Comparison of ENCODE assay signal across 8 mouse cellular contexts in the genomic region with DNA sequence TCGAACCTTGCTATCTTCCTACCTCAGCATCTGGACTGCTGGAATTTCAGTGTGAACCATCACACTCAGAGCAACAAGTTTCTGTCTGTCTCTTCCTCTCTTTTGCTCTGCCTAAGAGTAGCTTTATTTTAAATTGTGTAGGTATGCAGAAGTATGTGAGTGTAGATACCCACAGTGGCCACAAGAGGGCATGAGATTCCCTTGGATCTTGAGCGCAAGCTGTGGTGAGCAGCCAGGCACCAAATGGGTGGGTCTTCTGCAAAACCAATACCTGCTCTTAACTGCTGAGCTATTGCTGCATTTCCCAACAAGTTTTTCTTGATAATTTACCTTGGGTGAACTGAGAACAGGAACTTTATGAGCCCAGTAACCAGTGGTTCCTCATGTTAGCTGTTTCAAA. TPM values are rescaled to one million over a fixed set of nuclear protein-coding genes. Genes with fewer than 3 reads are reported as not detected.
A peak's percentile ranks its signal among the peaks of the same experiment; 100 is the strongest.
DNase-seq lines count a peak whose midpoint lies in the region; TF ChIP-seq lines count a peak whose summit lies in the region.

No protein-coding gene starts in this region.

- H3K4me3 ChIP-seq in heart, adult 2 months = no peak overlapping the region
- no peak overlapping the region for H3K4me3 ChIP-seq in testis, adult 2 months (ENCODE audit: control insufficient read depth, low read depth, low read length)

- no peaks in the 10 kb centered on the region for H3K27me3 ChIP-seq in heart, adult 2 months (ENCODE audit: control insufficient read depth, insufficient read depth, low read length)
- no peaks in the 10 kb centered on the region; the same call in 1 of the 2 replicates for H3K27me3 ChIP-seq in testis, adult 2 months (ENCODE audit: control insufficient read depth, insufficient read depth, low read length)

- no peak for DNase-seq in heart, adult 2 months
- DNase-seq in heart, adult 11 months = no peak
- no peak for DNase-seq in testis, postnatal 14 days (ENCODE audit: low spot score)
- peak; percentile 56 for DNase-seq in c-Kit-positive CD71-positive TER-119-negative erythroid progenitor cells, embryonic 14.5 days (ENCODE audit: low read depth)
- peak; percentile 25 to 71 for DNase-seq in kidney, postnatal 36 days
- DNase-seq in natural killer cell, adult 2 months (ENCODE audit: low spot score in 2 of 2) = peak; percentile 7 to 13
- no peak for DNase-seq in layer of hippocampus, adult 9-11 months

- TF ChIP-seq POLR2A in heart, adult 2 months (IDR thresholded peaks at IDR 0.05; ENCODE audit: insufficient read depth, low read depth, low read length) = no peak
- TF ChIP-seq POLR2A in testis, adult 2 months (IDR thresholded peaks at IDR 0.05; ENCODE audit: control insufficient read depth, low read depth, low read length) = no peak

- H3K9ac ChIP-seq in heart, adult 2 months (ENCODE audit: low read depth, low read length) = no peak overlapping the region

- WGBS in heart, adult 2 months = 77% methylated on average over 2 of the region's 2 CpGs

- TF ChIP-seq CTCF in heart, adult 2 months (IDR thresholded peaks at IDR 0.05) = peak; percentile 74
- TF ChIP-seq CTCF in testis, adult 2 months (IDR thresholded peaks at IDR 0.05; ENCODE audit: control insufficient read depth, insufficient read depth, insufficient replicate concordance, low read depth, low read length) = peak; percentile 75; the same call in 1 of the 2 replicates

- H3K36me3 ChIP-seq in heart, adult 2 months (ENCODE audit: control insufficient read depth, insufficient read depth, low read length) = no peaks in the 10 kb centered on the region
- H3K36me3 ChIP-seq in testis, adult 2 months (ENCODE audit: control insufficient read depth, insufficient read depth, low read length) = no peaks in the 10 kb centered on the region

- no peak for TF ChIP-seq EP300 in heart, adult 2 months (IDR thresholded peaks at IDR 0.05; ENCODE audit: insufficient read depth, low read depth, low read length)

- intact Hi-C loops in heart, adult 2 months (cut with DNase I) = loop anchor here (1.0 kb wide), 1 partner anchor 92 kb away; no protein-coding TSS in a partner anchor

- no peaks in the 10 kb centered on the region for H3K79me2 ChIP-seq in heart, adult 2 months (replicated peaks; ENCODE audit: control insufficient read depth, insufficient read depth, low read length)

- no peak overlapping the region for H3K27ac ChIP-seq in heart, adult 2 months
- peak overlapping the region; percentile 63; the same call in 1 of the 2 replicates for H3K27ac ChIP-seq in testis, adult 2 months (ENCODE audit: control insufficient read depth, insufficient read depth, low read depth, low read length)

- H3K4me1 ChIP-seq in heart, adult 2 months (ENCODE audit: control insufficient read depth, insufficient read depth, low read length) = no peaks in the 10 kb centered on the region
- H3K4me1 ChIP-seq in testis, adult 2 months (ENCODE audit: control insufficient read depth, insufficient read depth, low read length) = peaks cover 3% of the 10 kb centered on the region

RNA-seq across cellular contexts. Expression of gene Mphosph6, which starts 29.6 kb away (rescaled TPM):
- 1 to 10 TPM; 8.4 to 8.9 TPM for total RNA-seq in heart, adult 2 months (2021)
- polyA plus RNA-seq in heart, adult 2 months (2012; rRNA removed) = 3.9 and 7.2 TPM in 2 replicates
- 5.6 and 7.0 TPM in 2 replicates for polyA plus RNA-seq in testis, adult 2 months (2012; rRNA removed)

Comparison
In these comparisons a context has a peak if more than half of its experiments do, and no peak if none do; other contexts are left out.
1. DNase-seq: peak in c-Kit-positive CD71-positive TER-119-negative erythroid progenitor cells, embryonic 14.5 days (single experiment), kidney, postnatal 36 days (2 of 2) and natural killer cell, adult 2 months (2 of 2); none in heart, adult 2 months (0 of 2), heart, adult 11 months (single experiment), testis, postnatal 14 days (single experiment) and layer of hippocampus, adult 9-11 months (single experiment).